Mouse (Mus musculus) embryonic facial prominence, embryonic 15.5 days (tissue): Measurements from ENCODE around the gene Cacng8. TPM values are rescaled to one million over a fixed set of nuclear protein-coding genes. Genes with fewer than 3 reads are reported as not detected.

ENCODE experiments used
- ATAC-seq: fragments of 200-750 bp; cut with Nextera tagmentation; 2 replicates; pipeline ENCODE4 v1.8.0; 2017; ENCODE audit warnings: low read depth, moderate TSS enrichment; ENCODE audit not compliant: insufficient number of reproducible peaks, low FRiP score, low TSS enrichment
- H3K27ac ChIP-seq: fragments of 300-500 bp; sonication (generic); replicated peaks from 2 replicates; pipeline ENCODE4 v1.5.1; 2015; ENCODE audit warnings: mild to moderate bottlenecking, inconsistent platforms
- H3K27me3 ChIP-seq: fragments of 300-500 bp; sonication (generic); 2 replicates; pipeline ENCODE4 v1.6.1; 2015; ENCODE audit warnings: inconsistent platforms
- H3K36me3 ChIP-seq: fragments of 300-500 bp; sonication (generic); 2 replicates; pipeline ENCODE4 v1.6.1; 2015; ENCODE audit warnings: mild to moderate bottlenecking, inconsistent platforms
- H3K4me1 ChIP-seq: fragments of 300-500 bp; sonication (generic); 2 replicates; pipeline ENCODE4 v1.6.1; 2015; ENCODE audit warnings: inconsistent platforms
- H3K4me2 ChIP-seq: fragments of 300-500 bp; sonication (generic); replicated peaks from 2 replicates; pipeline ENCODE4 v1.6.1; 2015; ENCODE audit warnings: mild to moderate bottlenecking, inconsistent platforms
- H3K4me3 ChIP-seq: fragments of 300-500 bp; sonication (generic); replicated peaks from 2 replicates; pipeline ENCODE4 v1.5.1; 2015; ENCODE audit warnings: mild to moderate bottlenecking, inconsistent platforms
- H3K9ac ChIP-seq: fragments of 300-500 bp; sonication (generic); 2 replicates; pipeline ENCODE4 v1.6.1; 2015; ENCODE audit warnings: inconsistent platforms
- H3K9me3 ChIP-seq: fragments of 300-500 bp; sonication (generic); replicated peaks from 2 replicates; pipeline ENCODE4 v1.6.1; 2016; ENCODE audit warnings: inconsistent platforms
- WGBS: fragments of 180-500 bp; shearing (Covaris S2); methylation state at CpG from one replicate; pipeline ENCODE4 v1.1.7; 2015; 5-methylcytosine and 5-hydroxymethylcytosine counted together
- polyA plus RNA-seq: library from polyadenylated mRNA; unstranded; fragments of >200 nt; fragmentation: Nextera tagmentation; extraction: Ambion mirVana; gene quantifications from 2 replicates; pipeline ENCODE4 v1.2.1, GENCODE M21; 2015

Cacng8 gene
- polyA plus RNA-seq, 1 experiment from 2014 or later: 3.0 TPM

GRCm38 (mm10) chr7:3430161-3430560 lies 39.7 kb downstream of the Cacng8 start:
- no peak overlapping the region for H3K4me3 ChIP-seq
- WGBS: 69% methylated on average over 6 of the region's 6 CpGs

DNA sequence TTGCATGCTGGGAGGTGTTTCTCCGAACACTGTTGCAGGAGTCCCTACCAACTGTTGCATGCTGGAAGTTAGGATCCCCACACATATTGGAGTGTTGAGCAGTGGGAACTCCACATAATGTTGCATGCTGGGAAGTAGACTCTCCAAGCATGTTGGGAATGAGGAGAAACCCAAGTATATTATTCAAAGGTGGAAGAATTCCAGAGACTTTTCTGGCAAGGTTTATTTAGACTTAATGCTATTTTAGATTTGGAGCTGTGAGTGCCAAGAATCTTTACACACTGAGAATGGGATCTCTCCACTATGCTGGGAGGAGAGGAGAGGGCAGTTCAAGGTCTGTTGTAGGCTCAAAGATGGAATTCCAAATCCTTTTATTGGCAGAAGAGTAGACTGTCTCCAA lies 41.6 kb downstream of the Cacng8 start:
- H3K9me3 ChIP-seq: no peaks in the 10 kb centered on the region
- H3K9ac ChIP-seq: no peak overlapping the region
- no peak overlapping the region for H3K4me3 ChIP-seq
- WGBS: 83% methylated on average over 1 of the region's 1 CpGs
- H3K4me1 ChIP-seq: no peaks in the 10 kb centered on the region
- no peaks in the 10 kb centered on the region for H3K36me3 ChIP-seq
- ATAC-seq: no peak
- 0 out of 2 replicates have a peak, but pooled peaks cover 3% of the 10 kb centered on the region for H3K27me3 ChIP-seq
- no peak overlapping the region for H3K4me2 ChIP-seq
- H3K27ac ChIP-seq: no peak overlapping the region

More at GRCm38 (mm10) chr7:3430161-3430560, 39.7 kb downstream of the Cacng8 start:
- no peak overlapping the region for H3K9ac ChIP-seq
- H3K27ac ChIP-seq: no peak overlapping the region
- no peak for ATAC-seq
- no peaks in the 10 kb centered on the region for H3K4me1 ChIP-seq
- no peak overlapping the region for H3K4me2 ChIP-seq
- H3K36me3 ChIP-seq: no peaks in the 10 kb centered on the region
- H3K9me3 ChIP-seq: no peaks in the 10 kb centered on the region
- peaks cover 16% of the 10 kb centered on the region for H3K27me3 ChIP-seq

DNA sequence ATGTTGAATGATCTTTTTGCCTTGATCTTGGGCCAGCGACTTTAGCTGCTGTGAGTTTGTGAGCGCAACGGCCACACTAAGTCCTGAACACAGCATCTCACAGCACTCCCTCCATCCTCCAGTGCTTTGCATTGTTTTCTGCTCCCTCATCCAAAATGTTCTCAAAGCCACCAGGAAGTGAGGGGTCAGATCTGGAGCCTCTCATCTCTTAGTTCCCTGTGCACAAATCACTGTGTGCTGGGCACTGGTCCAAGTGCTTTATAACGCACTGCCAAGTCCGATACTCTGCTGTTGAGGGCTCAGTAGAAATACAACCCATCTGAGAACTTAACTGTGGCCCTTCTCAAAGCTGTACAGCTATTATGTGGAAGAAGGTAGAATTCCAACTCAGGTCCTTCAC lies 47.5 kb downstream of the Cacng8 start:
- no peaks in the 10 kb centered on the region; the same call in 1 of the 2 replicates for H3K4me1 ChIP-seq
- no peak for ATAC-seq
- no peaks in the 10 kb centered on the region for H3K9me3 ChIP-seq
- no peak overlapping the region for H3K27ac ChIP-seq
- no peaks in the 10 kb centered on the region for H3K27me3 ChIP-seq
- H3K9ac ChIP-seq: no peak overlapping the region
- WGBS: 51% methylated on average over 5 of the region's 5 CpGs
- H3K4me3 ChIP-seq: no peak overlapping the region
- H3K36me3 ChIP-seq: no peaks in the 10 kb centered on the region
- H3K4me2 ChIP-seq: no peak overlapping the region

- H3K36me3 ChIP-seq: no peaks in the 10 kb centered on the region
- H3K27me3 ChIP-seq: no peaks in the 10 kb centered on the region
- H3K9ac ChIP-seq: no peak overlapping the region
- WGBS: 83% methylated on average over 11 of the region's 11 CpGs
- no peak for ATAC-seq
- H3K4me2 ChIP-seq: no peak overlapping the region
- no peak overlapping the region for H3K27ac ChIP-seq
- no peaks in the 10 kb centered on the region for H3K9me3 ChIP-seq
- H3K4me3 ChIP-seq: no peak overlapping the region
- H3K4me1 ChIP-seq: no peaks in the 10 kb centered on the region; the same call in 1 of the 2 replicates
Observed at GRCm38 (mm10) chr7:3439984-3440383, 49.5 kb downstream of the Cacng8 start.

GRCm38 (mm10) chr7:3440526-3440925 lies 50.0 kb downstream of the Cacng8 start:
- H3K4me3 ChIP-seq: no peak overlapping the region
- H3K9ac ChIP-seq: no peak overlapping the region
- WGBS: 53% methylated on average over 8 of the region's 8 CpGs
- no peak overlapping the region; the same call in 1 of the 2 replicates for H3K27ac ChIP-seq
- no peaks in the 10 kb centered on the region for H3K36me3 ChIP-seq
- ATAC-seq: peak; percentile 34; the same call in 1 of the 2 replicates
- H3K4me2 ChIP-seq: no peak overlapping the region
- H3K9me3 ChIP-seq: no peaks in the 10 kb centered on the region
- no peaks in the 10 kb centered on the region; the same call in 1 of the 2 replicates for H3K4me1 ChIP-seq
- H3K27me3 ChIP-seq: no peaks in the 10 kb centered on the region

- Histone ChIP-seq H3K9ac (no peak overlapping the region), H3K27me3 (no peaks in the 10 kb centered on the region), H3K4me1 (no peaks in the 10 kb centered on the region; the same call in 1 of the 2 replicates), H3K36me3 (no peaks in the 10 kb centered on the region), H3K4me2 (no peak overlapping the region), H3K9me3 (no peaks in the 10 kb centered on the region), H3K4me3 (no peak overlapping the region), H3K27ac (no peak overlapping the region)
- WGBS: 76% methylated on average over 10 of the region's 10 CpGs
- no peak for ATAC-seq
Observed at GRCm38 (mm10) chr7:3442476-3443062, 52.1 kb downstream of the Cacng8 start.

DNA sequence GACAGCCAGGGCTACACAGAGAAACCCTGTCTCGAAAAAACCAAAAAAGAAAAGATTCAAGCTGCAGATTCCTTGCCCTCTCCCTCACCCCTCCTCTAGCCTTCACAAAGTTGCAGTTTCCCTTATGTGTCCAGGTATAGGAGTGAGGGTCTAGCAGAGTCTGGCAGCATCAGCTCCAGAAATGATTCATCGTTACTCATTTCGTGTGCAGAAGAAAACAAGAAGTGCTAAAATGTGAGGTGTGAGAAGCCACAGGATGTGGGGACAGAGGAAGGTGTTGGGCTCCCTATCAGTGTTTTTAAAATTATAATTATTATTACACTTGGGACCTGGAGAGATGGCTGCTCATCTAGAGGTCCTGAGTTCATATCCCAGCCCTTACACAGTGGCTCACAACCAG lies 54.2 kb downstream of the Cacng8 start:
- no peak for ATAC-seq

GRCm38 (mm10) chr7:3446584-3446983 lies 56.1 kb downstream of the Cacng8 start:
- H3K4me3 ChIP-seq: no peak overlapping the region
- no peak overlapping the region for H3K9ac ChIP-seq
- no peak for ATAC-seq
- 77% methylated on average over 3 of the region's 3 CpGs for WGBS
- no peaks in the 10 kb centered on the region for H3K9me3 ChIP-seq
- H3K4me2 ChIP-seq: no peak overlapping the region
- no peaks in the 10 kb centered on the region for H3K27me3 ChIP-seq
- no peaks in the 10 kb centered on the region for H3K4me1 ChIP-seq
- H3K36me3 ChIP-seq: no peaks in the 10 kb centered on the region
- H3K27ac ChIP-seq: no peak overlapping the region

More for the DNA sequence above, 54.2 kb downstream of the Cacng8 start:
- Histone ChIP-seq H3K9me3 (no peaks in the 10 kb centered on the region), H3K36me3 (no peaks in the 10 kb centered on the region), H3K4me1 (no peaks in the 10 kb centered on the region; the same call in 1 of the 2 replicates), H3K4me3 (no peak overlapping the region), H3K9ac (no peak overlapping the region), H3K27me3 (no peaks in the 10 kb centered on the region), H3K4me2 (no peak overlapping the region), H3K27ac (no peak overlapping the region)
- 78% methylated on average over 3 of the region's 3 CpGs for WGBS

DNA sequence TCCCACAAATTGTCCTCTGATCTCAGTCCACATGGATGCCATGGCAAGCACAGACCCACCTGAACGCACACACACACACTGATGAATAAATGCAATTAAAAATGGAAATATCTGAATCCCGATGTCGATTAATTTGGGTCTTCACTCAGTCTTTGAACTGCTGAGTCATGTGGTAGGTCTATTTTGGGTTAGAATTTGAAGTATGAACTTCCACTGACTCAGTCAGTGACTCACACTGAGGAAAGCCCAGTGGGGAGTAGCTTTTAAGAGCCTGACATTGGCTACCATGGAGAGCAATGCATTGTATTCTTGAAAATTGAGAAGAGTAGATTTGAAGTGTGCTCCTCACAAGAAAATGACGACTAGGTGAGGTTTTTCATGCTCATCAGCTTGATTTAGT lies 56.5 kb downstream of the Cacng8 start:
- Histone ChIP-seq H3K9ac (no peak overlapping the region), H3K9me3 (no peaks in the 10 kb centered on the region), H3K4me3 (no peak overlapping the region), H3K4me1 (no peaks in the 10 kb centered on the region), H3K27ac (no peak overlapping the region), H3K4me2 (no peak overlapping the region), H3K27me3 (no peaks in the 10 kb centered on the region), H3K36me3 (no peaks in the 10 kb centered on the region)
- 70% methylated on average over 4 of the region's 4 CpGs for WGBS
- ATAC-seq: no peak

GRCm38 (mm10) chr7:3448737-3449454 lies 58.4 kb downstream of the Cacng8 start:
- Histone ChIP-seq H3K4me3 (no peak overlapping the region), H3K4me2 (no peak overlapping the region), H3K9me3 (no peaks in the 10 kb centered on the region), H3K9ac (no peak overlapping the region), H3K36me3 (no peaks in the 10 kb centered on the region), H3K4me1 (no peaks in the 10 kb centered on the region), H3K27ac (no peak overlapping the region), H3K27me3 (no peaks in the 10 kb centered on the region)
- 0 out of 2 replicates have a peak, but pooled peaks have one; percentile 11 for ATAC-seq
- WGBS: 14% methylated on average over 15 of the region's 15 CpGs

- Histone ChIP-seq H3K27ac (no peak overlapping the region), H3K36me3 (no peaks in the 10 kb centered on the region), H3K9ac (no peak overlapping the region), H3K4me1 (no peaks in the 10 kb centered on the region), H3K27me3 (no peaks in the 10 kb centered on the region), H3K4me3 (no peak overlapping the region), H3K4me2 (no peak overlapping the region), H3K9me3 (no peaks in the 10 kb centered on the region)
- no peak for ATAC-seq
- 40% methylated on average over 5 of the region's 5 CpGs for WGBS
Observed at GRCm38 (mm10) chr7:3450671-3451070, 60.2 kb downstream of the Cacng8 start.
